Mouse (Mus musculus): ENCODE data around the gene Stk11.

- TF ChIP-seq CTCF (IDR thresholded peaks at IDR 0.05; ENCODE audit: low read depth, low read length): no peak
- no peak for TF ChIP-seq POLR2A (IDR thresholded peaks at IDR 0.05; ENCODE audit: borderline replicate concordance, low read depth, low read length)
Measured at GRCm38 (mm10) chr10:80087483-80087882, 28.1 kb upstream of the Stk11 start.

All from bone marrow macrophage, adult 2 months (primary cell).